Mouse (Mus musculus) liver, postnatal 0 days (tissue): Measurements from ENCODE around the gene Gm5155.
"Not testable (repeated sequence)": the region's sequence is repeated elsewhere in the genome, so short reads cannot be mapped to it uniquely, and the experiment has no call there.

ENCODE experiments used
- CTCF ChIP-seq: sonication (generic); IDR thresholded peaks from 2 replicates; pipeline ENCODE4 v1.5.1; 2016; ENCODE audit warnings: antibody characterized with exemption, low read depth
- EP300 ChIP-seq: IDR thresholded peaks from 2 replicates; pipeline ENCODE4 v1.6.1; 2016; ENCODE audit warnings: antibody characterized with exemption, low read depth, mild to moderate bottlenecking

DNA sequence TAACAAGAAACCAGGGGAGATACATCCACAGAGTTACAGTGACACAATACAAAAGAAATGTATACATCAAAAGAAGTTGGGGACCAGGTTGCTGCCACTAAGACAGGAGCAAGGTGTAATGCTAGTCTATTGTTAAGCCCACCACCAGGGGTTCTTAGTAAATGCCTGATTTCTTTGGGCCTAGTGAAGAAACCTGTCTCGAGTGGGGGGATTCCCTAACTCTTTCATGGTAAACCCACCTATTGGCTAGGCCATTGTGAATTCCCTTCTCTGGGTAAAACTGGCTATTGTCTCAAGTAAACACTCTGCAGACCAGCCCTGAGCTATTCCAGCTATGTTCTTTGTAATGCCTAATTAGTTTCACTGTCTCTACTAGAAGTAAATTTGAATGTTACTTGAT, 23.8 kb downstream of the Gm5155 start:
- not testable (repeated sequence) for TF ChIP-seq CTCF, EP300
